Mouse (Mus musculus): ENCODE measurements around the gene Sympk.

DNA sequence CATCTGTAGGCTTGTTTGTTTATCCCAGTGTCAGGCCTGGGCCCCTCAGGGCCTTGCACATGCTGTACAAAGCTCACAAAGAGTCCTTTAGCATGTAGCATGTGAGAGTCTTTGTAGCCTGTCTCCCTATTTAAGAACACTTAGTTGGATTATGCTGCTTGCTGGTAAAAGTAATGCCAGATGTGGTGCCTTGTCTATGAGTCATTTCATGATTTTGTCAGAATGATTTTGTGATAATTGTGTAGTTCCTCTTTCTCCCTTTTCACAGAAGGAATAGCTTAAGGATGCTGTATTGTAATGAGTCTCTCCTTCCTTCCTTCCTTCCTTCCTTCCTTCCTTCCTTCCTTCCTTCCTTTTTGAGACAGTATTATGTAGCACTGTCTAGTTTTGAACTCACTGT is 3.9 kb downstream of the Sympk start:
- TF ChIP-seq CTCF (IDR thresholded peaks at IDR 0.05; ENCODE audit: low read depth), result no peak
- TF ChIP-seq EP300 (optimal IDR thresholded peaks at IDR 0.05), result no peak

Data from stomach, postnatal 0 days (tissue).